Mouse (Mus musculus) naive thymus-derived CD4-positive, alpha-beta T cell, adult 2 months (primary cell): ENCODE results near the gene Nop16.
"Not testable (repeated sequence)": the region's sequence is repeated elsewhere in the genome, so short reads cannot be mapped to it uniquely, and the experiment has no call there.

Experiments used
- DNase-seq: peaks from one replicate; pipeline ENCODE4 v3.0.0-alpha.2; 2011; ENCODE audit warnings: low read depth

The Nop16 gene

GRCm38 (mm10) chr13:54589996-54590951 lies at the start of gene Nop16, which contains the start of gene Higd2a:
TSS of gene Nop16 (minus strand) at chr13:54590090.
TSS of gene Higd2a (plus strand) at chr13:54590207.
- DNase-seq, result peak; percentile 98

DNA sequence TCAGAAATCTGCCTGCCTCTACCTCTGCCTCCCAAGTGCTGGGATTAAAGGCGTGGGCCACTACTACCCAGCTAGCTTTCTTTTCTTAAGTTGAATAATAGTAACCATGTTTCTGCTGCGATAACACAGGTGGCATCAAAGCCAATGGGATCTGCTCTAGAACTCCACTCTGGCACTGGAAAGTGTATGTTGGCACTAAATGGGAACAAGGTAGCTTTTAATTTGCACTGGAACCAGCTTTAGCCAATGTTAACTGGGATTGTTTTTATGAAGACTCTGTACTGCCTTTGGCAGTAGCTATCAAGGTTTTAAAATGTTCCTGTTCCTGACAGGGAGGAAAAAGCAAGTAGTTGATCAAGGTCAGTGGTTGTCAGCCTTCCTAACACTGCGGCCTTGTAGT lies 45.1 kb upstream of the Nop16 start:
- DNase-seq, result no peak

DNA sequence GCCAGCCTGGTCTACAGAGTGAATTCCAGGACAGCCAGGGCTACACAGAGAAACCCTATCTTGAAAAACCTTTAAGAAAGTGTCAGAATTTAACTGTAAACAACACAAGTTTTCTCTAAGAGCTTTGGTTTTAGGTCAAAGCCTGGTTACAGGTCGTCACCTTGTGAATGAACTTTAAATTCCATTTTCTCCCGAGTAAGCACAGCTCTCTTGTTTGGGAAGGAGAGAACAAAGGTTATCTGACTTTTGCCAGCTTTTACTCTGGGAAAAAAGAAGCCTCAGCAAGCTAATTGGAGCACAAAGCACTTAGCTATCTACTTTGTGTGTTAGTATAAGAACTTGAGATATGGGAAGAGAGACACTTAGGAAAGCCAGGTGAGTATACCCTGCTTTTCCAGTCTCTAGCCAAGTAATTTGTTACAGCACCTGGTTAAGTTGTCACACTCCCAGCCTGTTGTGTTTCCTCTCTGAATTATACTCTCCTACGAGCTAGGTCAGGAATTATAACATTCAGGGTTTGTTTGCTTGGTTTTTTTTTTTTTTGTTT lies 42.9 kb upstream of the Nop16 start:
- DNase-seq, result no peak

- no peak for DNase-seq
These were observed 39.2 kb upstream of the Nop16 start for GRCm38 (mm10) chr13:54629128-54629527.

GRCm38 (mm10) chr13:54621960-54622521 lies 32.2 kb upstream of the Nop16 start:
- peak; percentile 51 for DNase-seq

GRCm38 (mm10) chr13:54621155-54621932 lies 31.5 kb upstream of the Nop16 start, which contains the start of gene Faf2:
TSS of gene Faf2 (plus strand) at chr13:54621784.
- DNase-seq, result peak; percentile 99

DNA sequence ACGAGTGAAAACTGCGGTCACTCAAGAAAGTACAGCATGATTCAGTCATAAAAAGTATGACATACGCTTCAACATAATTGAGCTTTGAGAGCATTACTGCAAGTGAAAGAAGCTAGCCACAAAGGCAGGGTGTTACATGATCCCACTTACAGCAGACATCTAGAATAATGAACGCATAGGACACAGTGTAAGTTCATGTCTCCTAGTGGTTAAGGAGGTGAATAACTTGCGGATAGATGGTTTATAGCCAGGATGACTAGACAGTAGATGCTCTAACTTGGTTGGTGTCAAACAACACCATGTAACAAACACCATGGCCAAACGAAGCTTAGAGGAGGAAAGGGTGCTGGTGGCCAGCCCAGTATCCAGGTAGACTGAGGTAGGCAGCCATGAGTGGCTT lies 27.1 kb upstream of the Nop16 start:
- DNase-seq, result no peak

DNA sequence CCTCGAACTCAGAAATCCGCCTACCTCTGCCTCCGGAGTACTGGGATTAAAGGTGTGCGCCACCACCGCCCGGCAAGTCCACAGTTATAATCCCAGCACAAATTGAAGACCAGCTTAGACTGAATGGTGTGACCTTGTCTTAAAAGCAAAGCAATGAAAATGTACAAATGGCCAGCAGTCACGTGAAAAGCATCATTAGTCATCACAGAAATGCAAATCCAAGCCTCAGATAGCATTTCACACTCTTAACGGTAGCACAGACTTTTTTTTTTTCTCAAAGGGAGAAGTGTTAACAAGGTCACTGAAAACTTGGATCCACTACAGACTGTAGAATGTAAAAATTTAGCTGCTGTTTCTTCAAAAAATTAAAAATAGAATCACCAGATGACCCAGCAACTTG lies 26.4 kb upstream of the Nop16 start:
- no peak for DNase-seq

DNA sequence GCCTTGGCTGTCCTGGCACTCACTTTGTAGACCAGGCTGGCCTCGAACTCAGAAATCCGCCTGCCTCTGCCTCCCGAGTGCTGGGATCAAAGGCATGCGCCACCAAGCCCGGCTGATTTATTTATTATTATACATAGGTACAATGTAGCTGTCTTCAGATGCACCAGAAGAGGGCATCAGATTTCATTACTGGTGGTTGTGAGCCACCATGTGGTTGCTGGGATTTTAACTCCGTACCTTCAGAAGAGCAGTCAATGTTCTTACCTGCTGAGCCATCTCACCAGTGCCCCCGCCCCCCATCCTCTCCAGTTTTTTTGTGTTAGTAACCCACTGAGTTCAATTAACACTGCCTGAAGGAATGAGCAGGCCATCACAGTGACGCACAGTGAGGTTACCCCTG lies 23.3 kb upstream of the Nop16 start:
- not testable (repeated sequence) for DNase-seq

- peak; percentile 83 for DNase-seq
These were observed 21.3 kb upstream of the Nop16 start, which contains the start of gene Cltb for GRCm38 (mm10) chr13:54610972-54611754. TSS of gene Cltb (minus strand) at chr13:54611344.

- DNase-seq, result peak; percentile 29
These were observed 20.7 kb upstream of the Nop16 start for GRCm38 (mm10) chr13:54610613-54610971.

GRCm38 (mm10) chr13:54609301-54609700 lies 19.4 kb upstream of the Nop16 start:
- DNase-seq, result no peak

DNA sequence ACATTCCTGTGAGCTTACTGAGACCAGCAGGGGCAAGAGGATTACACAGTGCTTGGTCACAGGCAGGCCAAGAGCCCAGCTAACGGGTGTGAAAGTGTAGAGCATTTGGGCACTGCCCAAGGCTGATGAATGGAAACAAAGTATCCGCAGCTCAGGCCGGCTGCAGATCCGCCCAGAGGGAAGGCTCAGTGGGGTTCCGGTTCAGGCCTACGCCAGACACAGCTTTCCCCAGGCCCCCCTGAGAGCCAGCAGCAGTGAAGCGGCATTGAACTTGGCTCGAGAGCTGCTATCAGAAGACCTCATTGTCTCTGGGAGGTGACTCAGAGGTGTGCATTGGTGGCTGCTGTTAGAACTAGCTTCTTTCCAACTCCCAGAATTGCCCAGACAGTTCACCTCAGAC lies 18.8 kb upstream of the Nop16 start:
- no peak for DNase-seq

DNA sequence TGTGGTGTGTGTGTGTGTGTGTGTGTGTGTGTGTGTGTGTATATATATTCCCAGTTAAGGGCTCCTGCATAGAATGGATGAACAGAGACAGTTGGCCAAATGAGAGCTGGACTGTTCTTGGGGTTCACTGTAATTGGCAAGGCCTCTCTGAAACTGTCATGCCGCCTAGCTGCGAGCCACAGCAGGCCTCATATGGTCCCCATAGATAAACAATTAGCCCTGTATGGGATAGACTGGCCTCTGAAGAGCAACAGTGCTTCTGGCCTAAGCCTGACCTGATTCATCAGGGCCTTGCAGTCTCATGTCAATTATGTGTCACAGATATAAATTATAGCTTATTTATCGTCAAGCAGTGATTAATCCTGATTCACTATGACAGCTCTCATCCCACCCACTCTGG lies 18.1 kb upstream of the Nop16 start:
- DNase-seq, result no peak

- DNase-seq, result no peak
These were observed 17.3 kb upstream of the Nop16 start for GRCm38 (mm10) chr13:54607204-54607603.

GRCm38 (mm10) chr13:54605426-54605825 lies 15.5 kb upstream of the Nop16 start:
- DNase-seq, result no peak

GRCm38 (mm10) chr13:54604221-54604620 lies 14.3 kb upstream of the Nop16 start:
- DNase-seq, result no peak

DNA sequence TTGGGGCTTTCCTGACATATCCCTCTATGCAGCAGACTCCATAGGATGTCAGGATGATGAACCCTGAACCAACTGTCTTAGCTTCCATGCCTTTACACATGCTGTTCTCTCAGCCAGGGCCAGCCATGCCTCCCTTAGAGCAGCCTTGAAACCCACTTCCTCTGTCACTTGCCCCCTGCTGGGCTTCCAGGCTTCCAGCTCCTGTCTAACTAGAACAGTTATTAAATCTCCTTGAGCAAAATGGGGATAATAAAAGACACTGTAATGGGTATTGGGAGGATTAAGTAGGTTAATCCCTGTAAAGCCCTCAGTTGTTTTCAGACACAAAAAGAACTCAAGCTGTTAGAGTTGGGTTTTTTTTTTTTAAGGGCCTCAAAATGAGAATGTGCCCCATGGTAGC lies 13.6 kb upstream of the Nop16 start:
- no peak for DNase-seq

- no peak for DNase-seq
These were observed 12.8 kb upstream of the Nop16 start for GRCm38 (mm10) chr13:54602639-54603111.

- no peak for DNase-seq
These were observed 8.8 kb upstream of the Nop16 start for GRCm38 (mm10) chr13:54598622-54599143.

DNA sequence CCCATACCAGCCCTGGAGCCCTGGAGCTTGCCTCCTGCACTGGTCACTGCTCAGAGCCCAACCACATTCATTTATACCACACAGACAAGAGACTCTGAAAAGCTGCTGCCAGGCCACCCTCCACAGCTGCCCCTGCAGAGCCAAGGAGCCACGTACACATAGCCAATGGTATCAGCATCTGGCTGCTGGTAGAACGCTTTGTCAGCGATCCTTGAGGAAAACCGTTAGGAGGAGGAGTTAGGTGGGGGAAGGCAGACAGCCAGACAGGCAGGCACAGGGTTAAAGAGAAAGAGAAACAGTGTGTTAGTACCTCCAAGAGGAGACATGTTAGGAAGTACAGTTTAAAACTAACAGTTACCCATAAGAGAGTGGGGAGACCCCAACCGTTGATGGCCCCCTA lies 7.0 kb upstream of the Nop16 start:
- no peak for DNase-seq
